Mouse (Mus musculus) forebrain, postnatal 0 days (tissue): ENCODE measurements around the gene Wwox. TPM values are rescaled to one million over a fixed set of nuclear protein-coding genes. Genes with fewer than 3 reads are reported as not detected.

Experiments
- ATAC-seq: fragments of 200-750 bp; cut with Nextera tagmentation; 2 replicates; pipeline ENCODE4 v1.8.0; 2017; ENCODE audit warnings: mild to moderate bottlenecking, moderate library complexity
- DNase-seq: peaks from one replicate; pipeline ENCODE4 v3.0.0-alpha.2; 2015
- H3K27ac ChIP-seq: fragments of 300-500 bp; sonication (generic); 2 replicates; pipeline ENCODE4 v1.5.1; 2014; ENCODE audit warnings: low read depth, mild to moderate bottlenecking, antibody characterized with exemption, low read length, moderate library complexity, mixed read lengths
- H3K27me3 ChIP-seq: fragments of 300-500 bp; sonication (generic); 2 replicates; pipeline ENCODE4 v1.6.1; 2014; ENCODE audit warnings: mild to moderate bottlenecking, low read length, mixed read lengths; ENCODE audit not compliant: insufficient read depth
- H3K36me3 ChIP-seq: fragments of 300-500 bp; sonication (generic); 2 replicates; pipeline ENCODE4 v1.6.1; 2014; ENCODE audit warnings: mild to moderate bottlenecking, moderate library complexity; ENCODE audit not compliant: insufficient read depth
- H3K4me1 ChIP-seq: fragments of 300-500 bp; sonication (generic); 2 replicates; pipeline ENCODE4 v1.6.1; 2014; ENCODE audit warnings: antibody characterized with exemption; ENCODE audit not compliant: insufficient read depth
- H3K4me2 ChIP-seq: fragments of 300-500 bp; sonication (generic); 2 replicates; pipeline ENCODE4 v1.6.1; 2014; ENCODE audit warnings: low read depth, mild to moderate bottlenecking, moderate library complexity
- H3K4me3 ChIP-seq: fragments of 300-500 bp; sonication (generic); 2 replicates; pipeline ENCODE4 v1.5.1; 2014; ENCODE audit warnings: low read depth, low read length, mixed read lengths
- H3K9ac ChIP-seq: fragments of 300-500 bp; sonication (generic); 2 replicates; pipeline ENCODE4 v1.6.1; 2014; ENCODE audit warnings: mild to moderate bottlenecking
- H3K9me3 ChIP-seq: fragments of 300-500 bp; sonication (generic); 2 replicates; pipeline ENCODE4 v1.6.1; 2016; ENCODE audit warnings: low read length
- CTCF ChIP-seq: sonication (generic); IDR thresholded peaks from 2 replicates; pipeline ENCODE4 v1.5.1; 2016; ENCODE audit warnings: antibody characterized with exemption, control low read depth, low read depth
- WGBS: fragments of 180-500 bp; shearing (Covaris S2); extraction: QIAGEN DNeasy Blood & Tissue Kit; methylation state at CpG from one replicate; pipeline ENCODE4 v1.1.7; 2014; 5-methylcytosine and 5-hydroxymethylcytosine counted together
- polyA plus RNA-seq: library from polyadenylated mRNA; unstranded; fragments of >200 nt; fragmentation: Nextera tagmentation; extraction: Ambion mirVana; gene quantifications from 2 replicates; pipeline ENCODE4 v1.2.1, GENCODE M21; 2015
- total RNA-seq: library from RNA; depleted of rRNA; stranded (reverse); fragments of >200 nt; gene quantifications from 2 replicates; pipeline ENCODE4 v1.2.3, GENCODE M21; 2014

Wwox gene
- total and polyA plus RNA-seq, 2 experiments from 2014 or later: 13.2 to 17.3 TPM

DNA sequence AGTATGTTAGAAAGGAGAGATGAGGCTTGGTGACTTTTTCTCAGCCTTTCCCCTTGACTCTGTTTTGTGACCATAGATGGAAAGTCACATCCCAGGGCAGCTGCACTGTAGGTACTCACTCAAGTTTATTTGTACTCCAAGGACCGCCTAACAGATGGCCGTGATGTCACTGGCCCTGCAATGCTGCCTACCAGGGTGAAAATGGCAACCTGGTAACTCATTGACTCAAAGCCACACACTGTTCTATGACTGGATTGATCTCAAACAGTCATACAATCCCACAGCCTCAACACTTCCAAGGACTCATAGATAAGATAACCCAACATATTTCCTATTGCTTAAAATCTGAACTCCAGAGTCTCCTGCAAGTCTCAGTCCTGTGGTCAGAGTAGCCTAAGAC lies 754.3 kb downstream of the Wwox start:
- Histone ChIP-seq H3K27me3 (peaks cover 3% of the 10 kb centered on the region; the same call in 1 of the 2 replicates), H3K4me1 (no peaks in the 10 kb centered on the region), H3K9me3 (no peaks in the 10 kb centered on the region), H3K36me3 (no peaks in the 10 kb centered on the region), H3K4me2 (no peak overlapping the region), H3K9ac (no peak overlapping the region), H3K4me3 (no peak overlapping the region), H3K27ac (no peak overlapping the region)
- DNase-seq (no peak), ATAC-seq (no peak)
- TF ChIP-seq CTCF: no peak
- WGBS: 93% methylated on average over 2 of the region's 2 CpGs

DNA sequence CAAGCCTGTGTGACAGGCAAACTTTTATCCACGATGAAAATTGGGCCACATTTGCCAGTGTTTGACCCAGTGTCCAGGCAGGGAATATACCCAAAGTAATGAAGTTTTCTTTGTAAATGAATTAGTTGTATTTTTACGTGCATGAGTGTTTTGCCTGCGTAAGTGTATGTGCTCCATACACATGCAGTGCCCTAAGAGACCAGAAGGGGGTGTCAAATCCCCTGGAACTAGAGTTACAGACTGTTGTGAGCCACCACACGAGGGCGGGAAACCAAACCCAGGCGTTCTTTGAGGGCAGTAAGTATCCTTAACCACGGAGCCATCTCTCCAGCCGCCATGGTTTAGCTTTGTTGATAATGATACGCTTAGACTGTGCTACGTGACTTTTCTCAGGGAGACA lies 755.9 kb downstream of the Wwox start:
- TF ChIP-seq CTCF: no peak
- WGBS: 92% methylated on average over 10 of the region's 10 CpGs
- DNase-seq: no peak

DNA sequence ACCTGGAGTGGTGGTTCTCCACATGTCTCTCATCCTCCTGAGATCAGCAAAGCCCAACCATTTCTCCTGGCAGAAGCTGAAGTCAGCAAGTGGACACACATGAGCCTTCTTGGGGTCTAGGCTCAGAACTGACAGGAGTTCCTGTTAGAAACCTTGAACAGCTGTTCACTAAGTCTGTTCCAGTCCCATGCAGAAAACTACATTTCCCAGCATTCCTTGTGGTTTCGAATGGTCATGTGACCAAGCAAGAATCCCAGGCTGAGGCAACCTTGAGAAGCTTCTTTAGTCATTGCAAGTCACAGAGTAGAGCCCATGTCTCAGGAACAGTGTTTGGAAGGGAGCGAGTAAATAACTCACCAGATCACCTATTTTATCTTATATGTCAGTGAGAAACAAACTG lies 757.4 kb downstream of the Wwox start:
- Histone ChIP-seq H3K27ac (no peak overlapping the region), H3K4me1 (peaks cover 6% of the 10 kb centered on the region; the same call in 1 of the 2 replicates), H3K9ac (no peak overlapping the region), H3K4me2 (no peak overlapping the region), H3K27me3 (peaks cover 11% of the 10 kb centered on the region; the same call in 1 of the 2 replicates), H3K4me3 (no peak overlapping the region), H3K9me3 (no peaks in the 10 kb centered on the region), H3K36me3 (no peaks in the 10 kb centered on the region)
- no peak for TF ChIP-seq CTCF
- WGBS: 69% methylated on average over 2 of the region's 2 CpGs
- ATAC-seq (no peak), DNase-seq (peak; percentile 32)

More for the DNA sequence above, 755.9 kb downstream of the Wwox start:
- no peaks in the 10 kb centered on the region for H3K9me3 ChIP-seq
- H3K4me1 ChIP-seq: peaks cover 6% of the 10 kb centered on the region; the same call in 1 of the 2 replicates
- no peak for ATAC-seq
- no peak overlapping the region for H3K4me2 ChIP-seq
- H3K27me3 ChIP-seq: peaks cover 8% of the 10 kb centered on the region; the same call in 1 of the 2 replicates
- no peaks in the 10 kb centered on the region for H3K36me3 ChIP-seq
- H3K9ac ChIP-seq: no peak overlapping the region
- no peak overlapping the region for H3K27ac ChIP-seq
- H3K4me3 ChIP-seq: no peak overlapping the region

DNA sequence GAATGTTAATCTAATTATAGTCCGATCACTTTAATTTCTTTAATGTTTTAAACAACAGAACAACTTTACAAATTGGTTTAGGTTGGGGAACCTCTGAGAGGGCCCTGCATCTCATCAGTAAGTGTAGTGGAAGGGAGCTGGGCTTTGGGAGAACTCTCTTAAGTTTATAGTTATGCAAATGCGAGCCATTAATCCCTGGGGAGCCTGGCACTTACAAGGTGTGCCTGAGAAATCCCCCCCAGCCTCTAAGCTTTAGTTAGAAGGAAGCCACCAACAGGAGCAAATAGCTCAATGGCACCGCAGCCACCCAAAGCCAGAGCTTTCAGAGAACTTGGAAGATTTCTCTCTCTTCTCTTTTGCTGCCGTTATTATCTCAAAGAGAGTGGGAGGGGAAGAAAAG lies 759.7 kb downstream of the Wwox start:
- Histone ChIP-seq H3K4me2 (no peak overlapping the region), H3K27ac (no peak overlapping the region), H3K27me3 (peaks cover 11% of the 10 kb centered on the region), H3K4me1 (peaks cover 6% of the 10 kb centered on the region; the same call in 1 of the 2 replicates), H3K9me3 (no peaks in the 10 kb centered on the region), H3K4me3 (no peak overlapping the region), H3K9ac (no peak overlapping the region), H3K36me3 (no peaks in the 10 kb centered on the region)
- 12% methylated on average over 4 of the region's 4 CpGs for WGBS
- no peak for DNase-seq
- TF ChIP-seq CTCF: no peak
- no peak for ATAC-seq

DNA sequence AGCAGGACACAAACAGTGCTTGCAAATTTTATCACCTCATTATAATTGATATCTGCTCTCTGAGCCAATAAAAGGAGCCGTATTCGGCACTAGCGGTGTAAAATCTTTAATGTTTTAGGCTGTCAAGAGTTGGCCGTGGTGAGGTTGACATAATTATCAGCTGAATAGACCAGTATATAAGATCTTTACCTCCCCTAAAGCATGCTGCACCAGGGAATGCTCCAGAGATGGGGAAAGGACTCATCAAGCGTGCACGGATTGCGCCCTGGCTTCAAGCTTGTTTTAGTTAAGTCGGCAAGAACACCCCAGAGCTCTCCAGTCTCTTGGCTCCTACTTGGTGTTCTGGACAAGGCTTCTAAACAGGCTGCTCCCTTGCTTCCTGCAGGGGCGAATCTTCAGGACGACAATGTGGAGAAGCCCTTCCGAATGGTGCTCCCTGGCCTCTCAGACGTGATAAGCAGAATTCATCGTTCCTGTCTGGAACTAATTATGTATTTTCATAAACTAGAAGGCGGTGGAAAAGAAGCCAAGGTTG lies 760.2 kb downstream of the Wwox start:
- no peak for TF ChIP-seq CTCF
- H3K4me3 ChIP-seq: no peak overlapping the region
- no peak for ATAC-seq
- no peaks in the 10 kb centered on the region for H3K9me3 ChIP-seq
- no peak overlapping the region for H3K27ac ChIP-seq
- no peak overlapping the region for H3K9ac ChIP-seq
- H3K36me3 ChIP-seq: no peaks in the 10 kb centered on the region
- no peak for DNase-seq
- peaks cover 11% of the 10 kb centered on the region for H3K27me3 ChIP-seq
- no peak overlapping the region for H3K4me2 ChIP-seq
- 15% methylated on average over 14 of the region's 14 CpGs for WGBS
- H3K4me1 ChIP-seq: peaks cover 6% of the 10 kb centered on the region; the same call in 1 of the 2 replicates

DNA sequence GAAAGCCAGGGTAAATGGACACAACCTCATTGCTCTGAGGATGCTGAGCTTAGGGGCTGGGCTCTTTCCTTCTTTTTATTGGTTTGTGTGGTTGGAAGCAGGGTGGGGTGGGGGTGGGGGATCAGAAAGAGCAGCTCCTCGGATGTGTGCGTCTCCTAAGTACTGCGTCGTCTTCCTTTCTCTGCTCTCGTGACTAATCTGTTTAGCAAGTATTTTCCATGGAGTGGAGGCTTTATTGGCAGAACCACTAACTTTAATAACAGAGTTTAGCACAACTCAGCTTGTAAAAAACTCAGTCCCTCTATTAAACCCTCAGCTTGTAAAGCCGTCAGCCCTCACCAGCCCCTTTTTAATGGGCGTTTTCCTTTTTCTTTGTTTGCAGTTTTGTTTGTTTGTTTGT lies 762.3 kb downstream of the Wwox start:
- no peak overlapping the region for H3K4me3 ChIP-seq
- TF ChIP-seq CTCF: no peak
- H3K4me1 ChIP-seq: peaks cover 6% of the 10 kb centered on the region; the same call in 1 of the 2 replicates
- no peaks in the 10 kb centered on the region for H3K36me3 ChIP-seq
- ATAC-seq: no peak
- 48% methylated on average over 7 of the region's 7 CpGs for WGBS
- no peak overlapping the region for H3K9ac ChIP-seq
- H3K9me3 ChIP-seq: no peaks in the 10 kb centered on the region
- peaks cover 11% of the 10 kb centered on the region for H3K27me3 ChIP-seq
- no peak overlapping the region for H3K27ac ChIP-seq
- DNase-seq: no peak
- H3K4me2 ChIP-seq: no peak overlapping the region

DNA sequence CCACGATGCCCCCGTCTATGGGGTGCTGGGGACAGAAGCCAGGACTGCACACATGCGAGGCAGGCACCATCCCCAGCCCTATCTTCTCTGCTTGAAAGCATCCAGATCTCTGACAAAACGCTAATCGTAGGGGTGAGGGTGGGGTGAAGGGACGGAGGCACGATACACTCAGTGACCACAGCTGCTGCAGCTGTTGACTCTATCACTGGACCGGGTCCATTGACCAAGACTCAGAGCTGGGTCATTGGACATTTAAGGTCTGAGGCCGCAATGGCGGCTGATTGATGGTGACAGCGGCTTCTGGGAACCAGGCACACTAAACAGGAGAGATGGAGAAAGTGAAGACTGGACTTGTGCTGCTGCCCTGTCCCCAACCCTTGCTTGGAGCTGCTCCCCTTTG lies 768.0 kb downstream of the Wwox start:
- Histone ChIP-seq H3K4me2 (no peak overlapping the region), H3K9ac (no peak overlapping the region), H3K9me3 (no peaks in the 10 kb centered on the region), H3K4me1 (no peaks in the 10 kb centered on the region), H3K27ac (no peak overlapping the region), H3K27me3 (peaks cover 4% of the 10 kb centered on the region; the same call in 1 of the 2 replicates), H3K36me3 (no peaks in the 10 kb centered on the region), H3K4me3 (no peak overlapping the region)
- WGBS: 94% methylated on average over 11 of the region's 11 CpGs
- ATAC-seq (no peak), DNase-seq (no peak)
- TF ChIP-seq CTCF: no peak
